Mouse (Mus musculus) ES-E14 (cell line): ENCODE results near the gene Flnb. TPM values are rescaled to one million over a fixed set of nuclear protein-coding genes. Genes with fewer than 3 reads are reported as not detected.

Experiments
- DNase-seq: peaks from one replicate; pipeline ENCODE4 v3.0.0-alpha.2; 2013; ENCODE audit warnings: low read depth, low spot score
- H3K27ac ChIP-seq: 2 replicates; pipeline ENCODE4 v1.5.1; 2012; ENCODE audit warnings: low read depth, mild to moderate bottlenecking, low read length, moderate library complexity, mixed read lengths; ENCODE audit not compliant: poor library complexity, insufficient read depth, severe bottlenecking
- H3K36me3 ChIP-seq: 2 replicates; pipeline ENCODE4 v1.6.1; 2012; ENCODE audit warnings: mild to moderate bottlenecking, low read length, moderate library complexity, mixed read lengths; ENCODE audit not compliant: control insufficient read depth, poor library complexity, insufficient read depth, severe bottlenecking
- H3K4me1 ChIP-seq, 2 experiments: fragments of 150-350 bp in 1 of 2; sonication (generic) in 1 of 2; 2 replicates each; pipeline ENCODE4 v1.6.1; 2012; ENCODE audit warnings: low read length in 2 of 2, mild to moderate bottlenecking in 1 of 2, mixed read lengths in 1 of 2; ENCODE audit not compliant: control insufficient read depth in 2 of 2, insufficient read depth in 2 of 2, poor library complexity in 1 of 2
- H3K4me3 ChIP-seq, 2 experiments: fragments of 150-350 bp in 1 of 2; sonication (generic) in 1 of 2; 2 replicates each; pipeline ENCODE4 v1.5.1; 2012; ENCODE audit warnings: low read length in 2 of 2, low read depth in 1 of 2, mild to moderate bottlenecking in 1 of 2, mixed read lengths in 1 of 2; ENCODE audit not compliant: insufficient read depth in 1 of 2, poor library complexity in 1 of 2, severe bottlenecking in 1 of 2
- H3K9ac ChIP-seq: 2 replicates; pipeline ENCODE4 v1.6.1; 2012; ENCODE audit warnings: low read depth, mild to moderate bottlenecking, low read length, mixed read lengths; ENCODE audit not compliant: poor library complexity, insufficient read depth, severe bottlenecking
- H3K9me3 ChIP-seq: fragments of 150-350 bp; sonication (generic); 2 replicates; pipeline ENCODE4 v1.6.1; 2012; ENCODE audit warnings: low read depth, mild to moderate bottlenecking, low read length; ENCODE audit not compliant: control insufficient read depth, insufficient read depth
- CHD2 ChIP-seq: IDR thresholded peaks from 2 replicates; pipeline ENCODE4 v1.6.1; 2014; ENCODE audit warnings: mild to moderate bottlenecking, low read depth, low read length, inconsistent platforms
- HCFC1 ChIP-seq: IDR thresholded peaks from 2 replicates; pipeline ENCODE4 v1.6.1; 2012; ENCODE audit warnings: low read length, inconsistent platforms, borderline replicate concordance; ENCODE audit not compliant: insufficient read depth
- MAFK ChIP-seq: IDR thresholded peaks from 2 replicates; pipeline ENCODE4 v1.6.1; 2014; ENCODE audit warnings: mild to moderate bottlenecking, low read depth, low read length, inconsistent platforms; ENCODE audit not compliant: insufficient read depth
- ZC3H11A ChIP-seq: IDR thresholded peaks from 2 replicates; pipeline ENCODE4 v1.6.1; 2012; ENCODE audit warnings: low read depth, mild to moderate bottlenecking, inconsistent platforms, low read length, borderline replicate concordance
- ZNF384 ChIP-seq: IDR thresholded peaks from 2 replicates; pipeline ENCODE4 v1.6.1; 2012; ENCODE audit warnings: low read depth, low read length, inconsistent platforms
- in situ Hi-C, 2 experiments: fragments of 600-800 bp; cut with MboI; formaldehyde crosslinking; loops; one replicate each; pipeline ENCODE4 v1.15.1; 2025; ENCODE audit warnings: low sequenced_read_pairs in 2 of 2, inconsistent platforms in 1 of 2; ENCODE audit not compliant: unreplicated experiment in 2 of 2
- total RNA-seq: library from RNA; depleted of rRNA; stranded (reverse); fragments of 300-350 nt; gene quantifications from 2 replicates; pipeline ENCODE4 v1.2.3, GENCODE M21; 2012

Gene Flnb
- total RNA-seq, 1 experiment, result 350 TPM

- TF ChIP-seq CHD2 (no peak), MAFK (no peak), HCFC1 (no peak), ZC3H11A (no peak), ZNF384 (no peak)
- in situ Hi-C loops, result loop anchor here in 1 of 2 experiments (10.0 kb wide), 1 partner anchor 64 kb away; no protein-coding TSS in a partner anchor
- Histone ChIP-seq H3K4me1 (peaks cover 6 to 27% of the 10 kb centered on the region in 2 experiments; a peak in 3 of 4 replicates), H3K9ac (peak overlapping the region; percentile 18; the same call in 1 of the 2 replicates), H3K9me3 (no peaks in the 10 kb centered on the region), H3K27ac (peak overlapping the region; percentile 71), H3K36me3 (no peaks in the 10 kb centered on the region), H3K4me3 (peak overlapping the region in 1 of 2 experiments; percentile 28; a peak in 1 of 4 replicates)
- no peak for DNase-seq
Measured at GRCm38 (mm10) chr14:7808501-7808981, 9.2 kb upstream of the Flnb start.

- no peak for TF ChIP-seq ZC3H11A
- no peak for TF ChIP-seq HCFC1
- TF ChIP-seq ZNF384, result no peak
- TF ChIP-seq MAFK, result no peak
- no peak for TF ChIP-seq CHD2
- DNase-seq, result no peak
- H3K4me3 ChIP-seq, result no peak overlapping the region
- H3K9ac ChIP-seq, result peak overlapping the region; percentile 18; the same call in 1 of the 2 replicates
- H3K9me3 ChIP-seq, result no peaks in the 10 kb centered on the region
- peaks cover 3 to 22% of the 10 kb centered on the region in 2 experiments; a peak in 3 of 4 replicates for H3K4me1 ChIP-seq
- H3K27ac ChIP-seq, result peak overlapping the region; percentile 74
- in situ Hi-C loops, result loop anchor here in 1 of 2 experiments (10.0 kb wide), 1 partner anchor 64 kb away; no protein-coding TSS in a partner anchor
- no peaks in the 10 kb centered on the region for H3K36me3 ChIP-seq
Measured at GRCm38 (mm10) chr14:7809043-7809955, 8.5 kb upstream of the Flnb start.

DNA sequence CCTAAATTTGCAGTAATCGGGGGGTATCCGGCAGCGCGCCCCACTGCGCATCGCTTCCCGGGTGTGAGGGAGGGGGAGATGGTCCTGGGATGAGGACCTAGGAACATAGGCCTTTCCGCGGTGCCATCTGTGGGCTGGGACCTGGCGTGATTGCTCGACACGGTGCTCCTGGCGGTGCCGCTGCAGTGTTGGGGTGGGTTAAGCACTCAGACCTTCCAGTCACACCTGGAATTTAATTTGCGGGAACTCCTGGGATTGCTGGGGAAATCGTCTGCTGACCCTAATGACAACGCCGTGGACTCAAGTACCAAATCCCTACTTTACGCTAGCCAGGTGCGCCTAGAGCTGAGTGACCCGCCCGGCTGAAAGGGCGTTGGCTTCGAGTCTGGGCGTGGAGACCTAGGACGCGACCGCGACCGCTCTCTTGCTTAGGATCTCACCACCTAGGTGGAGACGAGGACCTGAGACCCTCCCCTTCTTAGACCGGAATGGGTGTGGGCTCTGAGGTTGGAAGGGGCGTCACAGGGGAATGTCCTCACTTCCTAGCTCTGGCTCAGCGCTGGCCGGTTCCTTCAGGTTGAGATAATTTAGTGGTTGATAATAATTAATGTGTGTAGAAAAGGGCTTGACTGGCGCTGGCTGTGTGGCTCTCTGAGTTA is 835 bp downstream of the Flnb start:
- TF ChIP-seq MAFK (no peak), CHD2 (no peak), ZNF384 (no peak), ZC3H11A (no peak), HCFC1 (no peak)
- Histone ChIP-seq H3K27ac (no peak overlapping the region), H3K4me3 (peak overlapping the region; percentile 64 to 77), H3K9me3 (no peaks in the 10 kb centered on the region), H3K9ac (peak overlapping the region; percentile 81), H3K36me3 (peaks cover 2% of the 10 kb centered on the region; the same call in 1 of the 2 replicates), H3K4me1 (peaks cover 0 to 9% of the 10 kb centered on the region in 2 experiments; a peak in 3 of 4 replicates)
- DNase-seq, result no peak
- in situ Hi-C loops, result no loop called here

DNA sequence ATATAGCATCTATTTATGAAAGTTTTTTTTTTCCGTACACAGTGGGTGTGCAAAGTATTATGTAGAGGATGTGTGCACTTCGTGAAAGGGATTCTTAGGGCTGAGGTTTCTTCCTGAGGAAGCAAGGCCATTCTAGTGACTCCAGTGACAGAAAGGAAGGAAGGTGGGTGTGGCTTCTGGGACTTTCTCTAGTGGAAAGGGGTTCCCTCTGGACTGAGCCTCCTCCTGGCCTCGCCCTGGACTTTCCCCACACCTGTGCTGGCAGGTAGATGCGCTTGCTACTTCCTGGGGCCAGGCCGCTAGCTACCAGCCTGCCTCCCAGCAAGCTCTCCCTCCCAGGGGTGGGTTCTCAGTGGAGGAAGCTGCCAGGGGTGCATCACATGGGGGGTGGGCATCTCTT is 1.7 kb downstream of the Flnb start:
- DNase-seq, result no peak
- peak overlapping the region; percentile 64 to 77 for H3K4me3 ChIP-seq
- H3K27ac ChIP-seq, result no peak overlapping the region

More for the DNA sequence above, 1.7 kb downstream of the Flnb start:
- no peak overlapping the region for H3K9ac ChIP-seq
- in situ Hi-C loops, result no loop called here
- no peaks in the 10 kb centered on the region for H3K9me3 ChIP-seq
- peaks cover 2% of the 10 kb centered on the region; the same call in 1 of the 2 replicates for H3K36me3 ChIP-seq
- no peak for TF ChIP-seq MAFK
- no peak for TF ChIP-seq ZC3H11A
- no peak for TF ChIP-seq CHD2
- TF ChIP-seq HCFC1, result no peak
- no peak for TF ChIP-seq ZNF384
- peaks cover 0 to 9% of the 10 kb centered on the region in 2 experiments for H3K4me1 ChIP-seq
